Mouse (Mus musculus) natural killer cell, adult 2 months (primary cell): Measurements from ENCODE around the gene Uvrag.
A peak's percentile ranks its signal among the peaks of the same experiment; 100 is the strongest.

Source experiments
- DNase-seq, 2 experiments: peaks; one replicate each; pipeline ENCODE4 v3.0.0; 2022; ENCODE audit warnings: low spot score in 2 of 2

Uvrag gene

GRCm38 (mm10) chr7:98937079-98937813 is 203.7 kb downstream of the Uvrag start:
- no peak for DNase-seq

- no peak for DNase-seq
These were observed 205.2 kb downstream of the Uvrag start for GRCm38 (mm10) chr7:98935757-98936156.

- no peak for DNase-seq
These were observed 205.7 kb downstream of the Uvrag start for GRCm38 (mm10) chr7:98935193-98935592.

GRCm38 (mm10) chr7:98928336-98929025 is 212.5 kb downstream of the Uvrag start:
- DNase-seq: no peak

- no peak for DNase-seq
These were observed 213.9 kb downstream of the Uvrag start for GRCm38 (mm10) chr7:98926906-98927528.

GRCm38 (mm10) chr7:98924380-98924869 is 216.5 kb downstream of the Uvrag start:
- DNase-seq: no peak

GRCm38 (mm10) chr7:98922984-98923383 is 218.0 kb downstream of the Uvrag start:
- no peak for DNase-seq

GRCm38 (mm10) chr7:98917407-98917806 is 223.5 kb downstream of the Uvrag start:
- no peak for DNase-seq

GRCm38 (mm10) chr7:98916581-98916980 is 224.4 kb downstream of the Uvrag start:
- no peak for DNase-seq

GRCm38 (mm10) chr7:98912953-98913360 is 228.0 kb downstream of the Uvrag start:
- no peak for DNase-seq

GRCm38 (mm10) chr7:98911276-98911675 is 229.7 kb downstream of the Uvrag start:
- no peak for DNase-seq

GRCm38 (mm10) chr7:98910712-98911111 is 230.2 kb downstream of the Uvrag start:
- DNase-seq: no peak

- no peak for DNase-seq
These were observed 230.8 kb downstream of the Uvrag start for GRCm38 (mm10) chr7:98910164-98910563.

GRCm38 (mm10) chr7:98907476-98907875 is 233.5 kb downstream of the Uvrag start:
- no peak for DNase-seq

GRCm38 (mm10) chr7:98904659-98905362 is 236.1 kb downstream of the Uvrag start:
- DNase-seq: no peak

GRCm38 (mm10) chr7:98903884-98904283 is 237.1 kb downstream of the Uvrag start:
- DNase-seq: no peak

GRCm38 (mm10) chr7:98901120-98901519 is 239.8 kb downstream of the Uvrag start:
- DNase-seq: peak in 1 of 2 experiments; percentile 19

GRCm38 (mm10) chr7:98899815-98900214 is 241.1 kb downstream of the Uvrag start:
- DNase-seq: no peak

GRCm38 (mm10) chr7:98897323-98897722 is 243.6 kb downstream of the Uvrag start:
- DNase-seq: no peak

GRCm38 (mm10) chr7:98895501-98896095 is 245.3 kb downstream of the Uvrag start:
- DNase-seq: no peak

GRCm38 (mm10) chr7:98894768-98895167 is 246.2 kb downstream of the Uvrag start:
- DNase-seq: no peak

- no peak for DNase-seq
These were observed 246.6 kb downstream of the Uvrag start for GRCm38 (mm10) chr7:98894305-98894704.
